Comparison of ENCODE assay signal across 8 mouse cellular contexts in the genomic region with DNA sequence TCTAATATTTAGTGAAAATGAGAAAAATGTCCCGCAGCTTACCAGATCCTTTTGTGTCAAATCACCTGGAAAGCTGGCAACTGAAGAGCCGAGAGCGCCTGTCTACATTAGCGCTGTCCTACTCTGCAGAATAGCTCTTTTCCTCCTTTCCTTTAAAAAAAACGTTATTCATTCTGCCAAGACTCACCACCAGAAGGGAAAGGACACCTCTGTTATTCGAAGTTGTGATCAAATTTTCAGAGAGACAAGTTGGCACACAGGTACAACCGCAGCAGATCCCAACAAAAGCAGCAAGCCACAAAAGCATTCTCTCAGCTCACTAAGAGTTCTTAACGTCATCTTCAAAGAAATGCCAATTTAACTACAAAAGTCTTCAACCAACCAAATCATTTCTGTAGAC. TPM values are rescaled to one million over a fixed set of nuclear protein-coding genes. Genes with fewer than 3 reads are reported as not detected.
DNase-seq lines count a peak whose midpoint lies in the region; ATAC-seq and TF ChIP-seq lines count a peak whose summit lies in the region.
"Had no signal": no experiment of that assay in that cellular context is flagged by ENCODE, and none has a peak within 500 bp of the region (broad histone marks: within the 10 kb centered on the region; RNA-seq: fewer than 3 reads in every experiment).

No protein-coding gene starts in this region.

- peaks cover 33% of the 10 kb centered on the region for H3K36me3 ChIP-seq in lung, embryonic 14.5 days (ENCODE audit: insufficient read depth)
- H3K36me3 ChIP-seq in forebrain, embryonic 14.5 days (ENCODE audit: control insufficient read depth, insufficient read depth, low read length), result peaks cover 15% of the 10 kb centered on the region; the same call in 1 of the 2 replicates
- peaks cover 31% of the 10 kb centered on the region for H3K36me3 ChIP-seq in limb, embryonic 13.5 days
- H3K36me3 ChIP-seq in stomach, embryonic 14.5 days (ENCODE audit: control insufficient read depth, insufficient read depth, low read length), result peaks cover 9% of the 10 kb centered on the region; the same call in 1 of the 2 replicates

- peak overlapping the region; percentile 91 for H3K4me2 ChIP-seq in lung, embryonic 14.5 days
- H3K4me2 ChIP-seq in forebrain, embryonic 14.5 days (ENCODE audit: low read length), result peak overlapping the region; percentile 83
- peak overlapping the region; percentile 87 for H3K4me2 ChIP-seq in limb, embryonic 13.5 days (replicated peaks)
- peak overlapping the region; percentile 88 for H3K4me2 ChIP-seq in stomach, embryonic 14.5 days (replicated peaks; ENCODE audit: low read depth, low read length)

- H3K9ac ChIP-seq in lung, embryonic 14.5 days, result no peak overlapping the region; the same call in 1 of the 2 replicates
- peak overlapping the region; percentile 99 for H3K9ac ChIP-seq in forebrain, embryonic 14.5 days (ENCODE audit: low read length)
- H3K9ac ChIP-seq in limb, embryonic 13.5 days, result no peak overlapping the region
- H3K9ac ChIP-seq in stomach, embryonic 14.5 days (replicated peaks; ENCODE audit: low read depth, low read length), result no peak overlapping the region

- no peak overlapping the region for H3K27ac ChIP-seq in lung, embryonic 14.5 days (ENCODE audit: low read depth)
- peak overlapping the region; percentile 29; the same call in 1 of the 2 replicates for H3K27ac ChIP-seq in forebrain, embryonic 14.5 days (ENCODE audit: low read depth, low read length)
- H3K27ac ChIP-seq in limb, embryonic 13.5 days, result no peak overlapping the region
- no peak overlapping the region for H3K27ac ChIP-seq in stomach, embryonic 14.5 days (ENCODE audit: low read length)
- H3K27ac ChIP-seq: macrophage had no signal

- peaks cover 8% of the 10 kb centered on the region; the same call in 1 of the 2 replicates for H3K4me1 ChIP-seq in lung, embryonic 14.5 days (ENCODE audit: insufficient read depth)
- peaks cover 23% of the 10 kb centered on the region for H3K4me1 ChIP-seq in forebrain, embryonic 14.5 days (ENCODE audit: control insufficient read depth, insufficient read depth, low read length)
- peaks cover 25% of the 10 kb centered on the region for H3K4me1 ChIP-seq in limb, embryonic 13.5 days
- H3K4me1 ChIP-seq in stomach, embryonic 14.5 days (ENCODE audit: control insufficient read depth, insufficient read depth, low read length), result peaks cover 15% of the 10 kb centered on the region; the same call in 1 of the 2 replicates

- ATAC-seq in lung, embryonic 14.5 days (ENCODE audit: insufficient read depth), result no peak
- ATAC-seq in forebrain, embryonic 14.5 days, result no peak
- no peak for ATAC-seq in limb, embryonic 13.5 days (ENCODE audit: low FRiP score, low read depth)
- ATAC-seq in stomach, embryonic 14.5 days (ENCODE audit: insufficient number of reproducible peaks, insufficient read depth, low FRiP score, low read depth), result no peak
- ATAC-seq in CD4-positive, CD25-positive, alpha-beta regulatory T cell, adult 4 months, result no peak

- 0 out of 2 replicates have a peak, but pooled peaks cover 4% of the 10 kb centered on the region for H3K9me3 ChIP-seq in lung, embryonic 14.5 days (ENCODE audit: low read depth, low read length)
- no peaks in the 10 kb centered on the region for H3K9me3 ChIP-seq in forebrain, embryonic 14.5 days (replicated peaks; ENCODE audit: control insufficient read depth, low read length)
- H3K9me3 ChIP-seq in limb, embryonic 13.5 days, result peaks cover 12% of the 10 kb centered on the region
- H3K9me3 ChIP-seq in stomach, embryonic 14.5 days (ENCODE audit: control insufficient read depth, low read depth, low read length), result peaks cover 4% of the 10 kb centered on the region; the same call in 1 of the 2 replicates

- no peak for DNase-seq in lung, embryonic 14.5 days
- no peak for DNase-seq in lung, postnatal 4 days
- peak; percentile 22 for DNase-seq in forebrain, embryonic 14.5 days (ENCODE audit: low spot score)
- no peak for DNase-seq in adrenal gland, postnatal 14 days

- no peaks in the 10 kb centered on the region for H3K27me3 ChIP-seq in lung, embryonic 14.5 days (ENCODE audit: insufficient read depth, low read length)
- H3K27me3 ChIP-seq in forebrain, embryonic 14.5 days (replicated peaks; ENCODE audit: control insufficient read depth, insufficient read depth, low read length), result no peaks in the 10 kb centered on the region
- H3K27me3 ChIP-seq in limb, embryonic 13.5 days, result no peaks in the 10 kb centered on the region
- no peaks in the 10 kb centered on the region for H3K27me3 ChIP-seq in stomach, embryonic 14.5 days (ENCODE audit: control insufficient read depth, insufficient read depth, low read length)

- WGBS in lung, embryonic 14.5 days, result 66% methylated on average over 8 of the region's 8 CpGs
- WGBS in forebrain, embryonic 14.5 days, result 20% methylated on average over 8 of the region's 8 CpGs
- 74% methylated on average over 8 of the region's 8 CpGs for WGBS in limb, embryonic 13.5 days
- 62% methylated on average over 8 of the region's 8 CpGs for WGBS in stomach, embryonic 14.5 days

- peak overlapping the region; percentile 90 for H3K4me3 ChIP-seq in lung, embryonic 14.5 days (ENCODE audit: low read depth, low read length)
- peak overlapping the region; percentile 94 for H3K4me3 ChIP-seq in forebrain, embryonic 14.5 days (ENCODE audit: low read depth, low read length)
- peak overlapping the region; percentile 88 for H3K4me3 ChIP-seq in limb, embryonic 13.5 days
- peak overlapping the region; percentile 90; the same call in 1 of the 2 replicates for H3K4me3 ChIP-seq in stomach, embryonic 14.5 days (ENCODE audit: low read depth, low read length)

- TF ChIP-seq CTCF in lung, embryonic 14.5 days (IDR thresholded peaks at IDR 0.05; ENCODE audit: low read depth), result no peak

RNA-seq across cellular contexts. Expression of gene Arid2, which starts 4.2 kb away (rescaled TPM):
- polyA plus RNA-seq in lung, embryonic 14.5 days (2014; fragmentation: Nextera tagmentation; extraction: Ambion mirVana), result 30.3 and 31.6 TPM in 2 replicates
- polyA plus RNA-seq in forebrain, embryonic 14.5 days (2014; fragmentation: Nextera tagmentation; extraction: Ambion mirVana), result 24.4 and 27.7 TPM in 2 replicates
- polyA plus RNA-seq in limb, embryonic 13.5 days (2015; fragmentation: Nextera tagmentation; extraction: Ambion mirVana), result 29.1 and 29.3 TPM in 2 replicates
- polyA plus RNA-seq in stomach, embryonic 14.5 days (2014; fragmentation: Nextera tagmentation; extraction: Ambion mirVana), result 29.6 and 31.2 TPM in 2 replicates
- total RNA-seq in adrenal gland, postnatal 14 days (2021), result 38.4 and 43.1 TPM in 2 replicates
- 10 to 100 TPM; 17.9 to 21.0 TPM for polyA plus RNA-seq in CD4-positive, CD25-positive, alpha-beta regulatory T cell, adult 4 months (2017; shearing (Covaris generic))
